Mouse (Mus musculus) midbrain, embryonic 14.5 days (tissue): ENCODE results near the gene Gm49366. TPM values are rescaled to one million over a fixed set of nuclear protein-coding genes. Genes with fewer than 3 reads are reported as not detected.

Experiments used
- polyA plus RNA-seq: library from polyadenylated mRNA; unstranded; fragments of >200 nt; fragmentation: Nextera tagmentation; extraction: Ambion mirVana; gene quantifications from 2 replicates; pipeline ENCODE4 v1.2.1, GENCODE M21; 2014

Gm49366 gene
- polyA plus RNA-seq, 1 experiment from 2014 or later = not detected

Other genes with a start within 250 kb of the Gm49366 start
- gene Numb, start 117.0 kb upstream of the Gm49366 start, polyA plus RNA-seq = 13.0 and 20.6 TPM in 2 replicates
- gene Riox1, start 88.3 kb upstream of the Gm49366 start, polyA plus RNA-seq = 11.5 and 11.7 TPM in 2 replicates
- gene Heatr4, start 54.1 kb upstream of the Gm49366 start, polyA plus RNA-seq = not detected in 2 replicates
- 8.8 and 9.2 TPM in 2 replicates for gene Acot2, start 51.1 kb upstream of the Gm49366 start, polyA plus RNA-seq
- 98.3 and 108 TPM in 2 replicates for gene Acot1, start 29.4 kb upstream of the Gm49366 start, polyA plus RNA-seq
- 0.18 and 0.62 TPM in 2 replicates for gene Acot4, start 556 bp upstream of the Gm49366 start, polyA plus RNA-seq
- gene Acot3, start 13.2 kb downstream of the Gm49366 start, polyA plus RNA-seq = 0.88 and 1.2 TPM in 2 replicates
- gene Acot5, start 30.4 kb downstream of the Gm49366 start, polyA plus RNA-seq = not detected in 2 replicates
- gene Acot6, start 61.7 kb downstream of the Gm49366 start, polyA plus RNA-seq = 1.5 and 1.9 TPM in 2 replicates
- 7.0 and 7.8 TPM in 2 replicates for gene Dnal1, start 75.4 kb downstream of the Gm49366 start, polyA plus RNA-seq
- gene Pnma1, start 109.6 kb downstream of the Gm49366 start, polyA plus RNA-seq = 5.4 and 6.2 TPM in 2 replicates
- gene Elmsan1, start 179.9 kb downstream of the Gm49366 start, polyA plus RNA-seq = 2.7 and 4.3 TPM in 2 replicates
- gene Ptgr2, start 246.3 kb downstream of the Gm49366 start, polyA plus RNA-seq = 14.0 and 14.4 TPM in 2 replicates